In the genomic region with DNA sequence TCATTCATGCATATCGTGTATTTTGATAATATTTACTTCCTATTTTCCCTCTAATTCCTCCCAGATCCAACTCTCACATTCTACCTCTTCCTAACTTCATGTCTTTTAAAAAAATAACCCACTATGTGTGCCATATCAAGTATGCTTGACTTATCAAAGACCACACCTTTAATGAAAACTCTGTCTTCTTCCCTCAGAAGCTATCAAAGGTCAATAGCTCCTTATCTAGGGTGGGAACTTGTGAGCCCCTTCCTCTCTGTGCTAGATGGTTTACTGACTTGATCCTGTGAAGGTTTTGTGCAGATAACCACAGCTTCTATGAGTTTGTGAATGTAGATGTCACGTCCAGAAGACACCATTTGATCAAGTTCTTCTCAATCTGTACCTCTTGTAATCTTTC, we compare ENCODE assay signal across 19 mouse cellular contexts. TPM values are rescaled to one million over a fixed set of nuclear protein-coding genes. Genes with fewer than 3 reads are reported as not detected.
A peak's percentile ranks its signal among the peaks of the same experiment; 100 is the strongest.
DNase-seq lines count a peak whose midpoint lies in the region; TF ChIP-seq lines count a peak whose summit lies in the region.
"Had no signal": no experiment of that assay in that cellular context is flagged by ENCODE, and none has a peak within 500 bp of the region (broad histone marks: within the 10 kb centered on the region; RNA-seq: fewer than 3 reads in every experiment).

No protein-coding gene starts in this region.

- no peak overlapping the region for H3K4me3 ChIP-seq in MEL (ENCODE audit: control insufficient read depth in 1 of 2, insufficient read depth in 1 of 2, low read depth in 2 of 2, low read length in 2 of 2)

- TF ChIP-seq POLR2A in MEL (IDR thresholded peaks at IDR 0.05; ENCODE audit: control insufficient read depth in 1 of 2, insufficient read depth in 1 of 2, low read depth in 1 of 2, low read length in 2 of 2, poor library complexity in 1 of 2), result no peak

- no peaks in the 10 kb centered on the region for H3K79me2 ChIP-seq in MEL (ENCODE audit: control insufficient read depth, insufficient read depth, low read length, poor library complexity)

- TF ChIP-seq RAD21 in MEL (IDR thresholded peaks at IDR 0.05; ENCODE audit: low read depth, low read length), result no peak

- no peak overlapping the region for H3K27ac ChIP-seq in MEL (ENCODE audit: control insufficient read depth, low read depth, low read length)

- peaks cover 0 to 10% of the 10 kb centered on the region in 2 experiments; a peak in 2 of 4 replicates for H3K36me3 ChIP-seq in MEL (ENCODE audit: control insufficient read depth in 1 of 2, insufficient read depth in 2 of 2, low read length in 2 of 2)
- H3K36me3 ChIP-seq: G1E had no signal

- H3K9ac ChIP-seq in MEL (ENCODE audit: control insufficient read depth, low read depth, low read length, poor library complexity, severe bottlenecking), result no peak overlapping the region

- TF ChIP-seq EP300 in MEL (IDR thresholded peaks at IDR 0.05; ENCODE audit: low read depth in 1 of 2, low read length in 2 of 2), result peak; percentile 49 to 55; a peak in 3 of 4 replicates

- no peaks in the 10 kb centered on the region for H3K9me3 ChIP-seq in MEL (replicated peaks; ENCODE audit: insufficient read depth, low read length)
- H3K9me3 ChIP-seq: G1E had no signal

- DNase-seq in MEL (ENCODE audit: low read depth, low spot score) (peak; percentile 23), MEL-GATA-1-ER (ENCODE audit: extremely low read depth, low read depth) (peak; percentile 12)
- no peak for DNase-seq in frontal cortex, postnatal 10 days (ENCODE audit: low spot score in 2 of 2)
- no peak for DNase-seq in retina, embryonic 14.5 days (ENCODE audit: low spot score)
- DNase-seq: adrenal gland, adult 2 months; adrenal gland, adult 8-10 months; adrenal gland, postnatal 10 days; adrenal gland, postnatal 14 days; adrenal gland, postnatal 25 days; adrenal gland, postnatal 36 days; B cell, adult 2 months; cerebellum, adult 11 months; cerebellum, adult 11-12 months; cerebellum, adult 18-20 months; cerebellum, adult 2 months; cerebellum, adult 8-10 months had no signal

- no peak for TF ChIP-seq CTCF in MEL (IDR thresholded peaks at IDR 0.05 in 2 of 3, conservative IDR thresholded peaks at IDR 0.05 in 1 of 3; ENCODE audit: control insufficient read depth in 1 of 3, insufficient read depth in 1 of 3, low read depth in 2 of 3, low read length in 3 of 3, poor library complexity in 1 of 3, severe bottlenecking in 1 of 3)

- H3K27me3 ChIP-seq in MEL (ENCODE audit: control insufficient read depth in 1 of 2, insufficient read depth in 2 of 2, low read length in 2 of 2), result no peaks in the 10 kb centered on the region; a peak in 1 of 4 replicates
- H3K27me3 ChIP-seq: CH12.LX, Patski had no signal

- 0 out of 4 replicates have a peak, but pooled peaks cover 0 to 2% of the 10 kb centered on the region in 2 experiments for H3K4me1 ChIP-seq in MEL (ENCODE audit: control insufficient read depth in 1 of 2, insufficient read depth in 2 of 2, low read length in 2 of 2)

TF ChIP-seq in MEL, 35 proteins besides CTCF, POLR2A, EP300 and RAD21:
- TF ChIP-seq RCOR1 (IDR thresholded peaks at IDR 0.05; ENCODE audit: low read depth, low read length) (no peak), ZNF384 (IDR thresholded peaks at IDR 0.05; ENCODE audit: low read depth, low read length) (peak; percentile 25; the same call in 1 of the 2 replicates), ELF1 (IDR thresholded peaks at IDR 0.05; ENCODE audit: low read depth, low read length) (no peak), MAX (IDR thresholded peaks at IDR 0.05; ENCODE audit: low read length) (no peak), HCFC1 (IDR thresholded peaks at IDR 0.05; ENCODE audit: low read depth, low read length) (no peak), ZMIZ1 (IDR thresholded peaks at IDR 0.05; ENCODE audit: low read depth, low read length) (no peak), MEF2A (IDR thresholded peaks at IDR 0.05; ENCODE audit: extremely low read depth, insufficient replicate concordance, low read depth, low read length, poor library complexity, severe bottlenecking) (no peak), POLR2AphosphoS2 (IDR thresholded peaks at IDR 0.05; ENCODE audit: low read length) (no peak), ZKSCAN1 (IDR thresholded peaks at IDR 0.05; ENCODE audit: low read depth, low read length) (peak; percentile 42; the same call in 1 of the 2 replicates), TCF12 (IDR thresholded peaks at IDR 0.05; ENCODE audit: low read depth, low read length) (peak; percentile 62), SMC3 (IDR thresholded peaks at IDR 0.05; ENCODE audit: low read depth, low read length) (no peak), GATA1 (IDR thresholded peaks at IDR 0.05; ENCODE audit: low read depth, low read length) (peak; percentile 52), USF1 (IDR thresholded peaks at IDR 0.05; ENCODE audit: low read depth, low read length) (no peak), MYC (IDR thresholded peaks at IDR 0.05; ENCODE audit: low read depth, low read length) (no peak)
TF ChIP-seq in MEL: peak in this region for 4.

RNA-seq across cellular contexts. Expression of gene Grk4, which starts 32.6 kb away (rescaled TPM):
- 0.42 and 0.81 TPM in 2 replicates for total RNA-seq in MEL (2012; rRNA removed)
- polyA plus RNA-seq in MEL (2012; ENCODE audit: insufficient read depth in 1 of 2, insufficient read length in 2 of 2, low read depth in 1 of 2, low replicate concordance in 2 of 2, missing spikeins in 1 of 2), result under 1 TPM in 1 of 2 experiments, not detected in 1; 0.70 TPM

RNA-seq across cellular contexts. Expression of gene Nop14, which starts 32.8 kb away (rescaled TPM):
- total RNA-seq in MEL (2012; rRNA removed), result 87.3 and 101 TPM in 2 replicates
- 100 to 1,000 TPM in 1 of 2 experiments, not detected in 1; 132 TPM for polyA plus RNA-seq in MEL (2012; ENCODE audit: insufficient read depth in 1 of 2, insufficient read length in 2 of 2, low read depth in 1 of 2, low replicate concordance in 2 of 2, missing spikeins in 1 of 2)

RNA-seq across cellular contexts. Expression of gene Mfsd10, which starts 55.8 kb away (rescaled TPM):
- 106 and 136 TPM in 2 replicates for total RNA-seq in MEL (2012; rRNA removed)
- 100 to 1,000 TPM in 1 of 2 experiments, not detected in 1; 296 TPM for polyA plus RNA-seq in MEL (2012; ENCODE audit: insufficient read depth in 1 of 2, insufficient read length in 2 of 2, low read depth in 1 of 2, low replicate concordance in 2 of 2, missing spikeins in 1 of 2)

Comparison
In these comparisons a context has a peak if more than half of its experiments do, and no peak if none do; other contexts are left out.
1. DNase-seq: peak in MEL (single experiment) and MEL-GATA-1-ER (single experiment); none in frontal cortex, postnatal 10 days (0 of 2) and retina, embryonic 14.5 days (single experiment).